Mouse (Mus musculus): ENCODE results near the gene Dock9.

Dock9 gene

DNA sequence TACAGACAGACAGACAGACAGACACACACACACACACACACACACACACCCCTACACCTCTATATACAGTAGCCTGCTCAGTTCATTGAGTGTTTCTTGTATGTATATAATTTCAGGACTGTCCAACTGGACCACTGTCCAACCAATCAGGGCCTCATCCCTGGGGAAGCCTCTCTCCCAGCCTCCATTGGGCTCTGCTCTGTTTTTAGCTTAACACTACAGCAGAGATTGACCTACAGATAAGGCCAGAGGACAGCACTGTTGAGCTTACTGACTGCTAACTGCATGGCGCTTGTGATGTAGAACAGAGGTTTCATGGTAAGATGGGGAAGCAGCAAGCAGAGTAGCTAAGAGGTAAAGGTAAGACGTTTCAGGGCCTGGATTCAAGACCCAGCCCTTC is 5.7 kb downstream of the Dock9 start:
- DNase-seq (ENCODE audit: low spot score in 2 of 2): no peak

DNA sequence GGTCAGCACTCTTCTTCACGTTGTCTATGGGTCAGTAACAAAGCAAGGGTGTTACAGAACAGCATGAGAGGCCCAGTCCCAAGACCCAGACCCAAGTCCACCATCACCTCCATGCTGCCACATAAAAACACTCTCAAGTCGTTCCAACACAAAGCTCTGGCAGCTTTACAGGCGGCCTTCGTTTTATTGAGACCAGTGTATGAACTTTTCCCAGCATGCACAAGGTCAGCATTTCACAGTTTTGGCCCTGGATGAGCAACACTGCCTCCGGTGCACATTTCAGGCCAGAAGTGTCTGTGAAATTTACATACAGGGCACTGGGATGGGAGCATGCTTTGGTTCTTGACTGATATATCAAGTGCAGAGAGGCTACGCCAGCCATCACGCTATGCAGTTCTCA is 6.5 kb downstream of the Dock9 start:
- no peak for DNase-seq (ENCODE audit: low spot score in 2 of 2)

- no peak for DNase-seq (ENCODE audit: low spot score in 2 of 2)
These were observed 8.4 kb downstream of the Dock9 start for GRCm38 (mm10) chr14:121789273-121789672.

DNA sequence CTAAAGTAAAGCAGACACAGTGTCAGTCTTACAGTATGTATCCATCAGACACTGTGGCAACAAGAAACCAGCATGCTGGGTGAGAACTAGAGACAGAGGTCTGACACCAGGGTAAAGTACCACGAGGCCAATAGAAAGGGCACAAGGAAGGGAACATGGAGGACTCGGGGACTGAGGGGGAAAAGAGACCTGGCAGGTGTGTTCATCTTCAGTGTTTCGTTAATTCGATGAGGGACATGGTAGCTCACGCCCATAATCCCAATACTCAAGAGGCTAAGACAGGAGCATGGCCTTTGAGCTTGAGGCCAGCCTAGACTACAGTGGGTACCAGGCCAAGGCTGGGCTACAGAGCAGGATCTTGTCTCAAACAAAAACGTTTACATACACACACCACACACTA is 9.2 kb downstream of the Dock9 start:
- no peak for DNase-seq (ENCODE audit: low spot score in 2 of 2)

DNA sequence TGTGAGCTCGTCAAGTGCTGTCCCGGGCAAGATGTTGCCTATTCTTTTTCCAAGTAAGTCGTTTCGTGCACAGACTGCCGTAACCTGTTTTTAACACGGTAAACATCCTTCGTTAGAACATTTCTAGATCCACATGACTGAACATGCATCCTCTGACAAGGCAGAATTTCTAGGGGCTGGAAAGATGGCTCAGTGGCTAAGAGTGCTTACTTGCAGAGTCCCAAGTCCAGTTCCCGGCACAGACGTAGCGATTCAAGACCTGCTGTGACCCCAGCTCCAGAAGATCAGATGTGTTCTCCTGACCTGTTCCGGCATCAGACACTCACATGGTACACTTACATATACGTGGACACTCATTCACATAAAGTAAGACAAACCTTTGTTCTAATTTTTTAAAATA is 10.2 kb downstream of the Dock9 start:
- peak in 1 of 2 experiments; percentile 32 for DNase-seq (ENCODE audit: low spot score in 2 of 2)

- no peak for DNase-seq (ENCODE audit: low spot score in 2 of 2)
These were observed 10.7 kb downstream of the Dock9 start for GRCm38 (mm10) chr14:121786900-121787299.

GRCm38 (mm10) chr14:121785394-121785793 is 12.2 kb downstream of the Dock9 start:
- no peak for DNase-seq (ENCODE audit: low spot score in 2 of 2)

DNA sequence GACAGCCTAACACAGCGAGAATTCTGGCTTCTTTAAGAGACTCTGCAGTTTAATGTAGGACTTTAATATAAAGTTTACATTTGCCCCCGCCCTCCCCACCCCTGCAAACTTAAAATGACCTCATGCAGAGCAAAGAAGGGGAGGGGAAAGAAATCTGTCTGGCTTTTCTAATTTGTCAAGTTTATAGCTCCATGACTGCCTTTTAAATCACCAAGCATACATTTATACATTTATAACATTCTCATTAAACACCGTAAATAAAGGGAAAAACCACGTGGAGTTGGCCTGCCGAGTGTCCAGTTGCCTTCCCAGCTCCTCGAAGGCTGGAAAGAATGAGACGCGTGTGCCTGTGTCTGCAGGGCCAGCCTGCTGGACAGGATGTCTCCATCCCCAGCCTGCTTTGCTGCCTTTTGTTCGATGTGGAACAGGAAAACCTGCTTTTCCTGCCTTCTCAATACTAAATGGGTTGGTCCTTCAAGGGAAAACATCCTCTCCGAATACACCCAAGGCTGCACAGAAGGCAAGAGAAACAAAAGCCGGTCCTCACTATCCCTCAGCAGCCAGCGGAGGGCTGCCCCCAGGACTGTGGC is 16.6 kb downstream of the Dock9 start:
- peak in 1 of 2 experiments; percentile 34 for DNase-seq (ENCODE audit: low spot score in 2 of 2)

DNA sequence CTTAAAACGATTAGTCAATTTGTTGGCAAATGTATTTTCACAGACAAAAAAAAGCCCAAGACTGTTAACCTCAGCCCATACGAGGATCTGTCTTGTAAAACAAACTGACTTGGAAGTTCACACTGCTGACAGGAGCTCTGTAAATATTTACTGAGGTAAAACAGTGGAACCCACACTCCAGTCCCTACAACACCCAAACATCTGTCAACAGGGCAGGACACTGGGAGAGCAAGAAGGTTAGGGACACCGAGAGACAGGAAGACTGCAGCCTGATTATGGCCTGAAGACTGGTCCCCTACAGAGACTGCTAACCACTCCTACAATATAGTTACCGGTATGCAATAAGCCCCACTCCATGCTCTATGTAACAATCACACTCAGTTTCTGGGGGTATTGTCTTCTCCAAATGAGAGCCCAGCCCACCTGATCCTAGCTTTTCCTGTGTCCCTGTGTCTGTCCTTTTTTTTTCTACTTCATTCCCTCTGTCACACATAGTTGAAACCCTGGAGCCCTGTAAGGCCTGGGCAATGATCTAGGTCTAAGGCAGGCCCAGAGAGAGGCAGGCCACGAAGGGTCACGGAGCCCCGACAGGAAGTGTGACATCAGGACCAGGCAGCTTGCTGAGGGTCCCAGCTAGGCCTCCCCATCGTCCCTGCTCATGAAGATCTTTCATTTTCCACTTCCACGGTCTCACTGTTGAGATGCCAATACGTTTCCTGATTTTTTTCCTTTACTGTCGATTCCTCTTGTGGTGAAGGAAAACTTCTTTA is 17.3 kb downstream of the Dock9 start:
- no peak for DNase-seq (ENCODE audit: low spot score in 2 of 2)

DNA sequence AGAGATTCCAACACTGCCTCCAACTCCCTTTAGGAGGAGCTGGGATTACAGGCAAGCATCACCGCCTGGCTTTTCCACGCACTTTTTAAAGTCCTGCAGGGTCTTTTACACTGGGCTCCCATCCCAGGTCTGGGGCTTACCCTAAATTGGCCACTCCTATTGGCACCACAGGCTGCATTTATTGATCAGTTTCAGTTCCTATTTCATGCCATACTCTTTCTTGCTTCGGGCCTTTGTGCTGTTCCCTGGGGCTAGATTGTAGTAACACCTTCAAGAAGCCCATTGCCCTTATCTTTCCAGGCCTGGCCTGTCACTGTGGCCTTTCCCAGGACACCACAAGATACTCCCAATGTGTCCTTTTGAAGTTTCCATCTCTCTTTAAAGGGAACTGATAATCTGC is 18.0 kb downstream of the Dock9 start:
- no peak for DNase-seq (ENCODE audit: low spot score in 2 of 2)

DNA sequence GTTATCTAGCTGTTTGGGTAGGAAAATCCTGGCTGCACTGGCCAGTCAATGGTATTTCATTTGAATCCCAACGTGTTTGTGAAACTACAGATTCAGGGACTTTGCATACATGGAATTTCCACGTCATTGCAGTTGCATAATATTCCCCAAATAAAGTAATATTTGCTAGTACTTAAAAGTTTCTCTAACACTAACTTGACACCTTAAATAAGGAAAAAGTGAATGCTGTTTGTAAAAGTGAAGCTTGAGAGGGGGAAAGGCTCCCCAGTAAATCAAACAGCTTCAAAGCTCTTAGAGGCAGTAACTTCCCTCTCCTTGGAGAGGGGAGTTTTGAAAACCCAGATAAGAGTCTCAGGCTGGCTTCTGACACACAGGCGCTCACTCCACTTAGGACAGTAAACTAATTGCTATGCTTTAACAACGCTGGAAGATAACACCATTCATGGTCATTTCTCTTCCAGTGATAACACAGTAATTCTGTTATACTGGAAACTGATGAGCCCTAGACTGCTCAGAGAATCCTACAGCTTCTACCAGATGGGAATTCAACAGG is 20.3 kb downstream of the Dock9 start:
- DNase-seq (ENCODE audit: low spot score in 2 of 2): no peak

DNA sequence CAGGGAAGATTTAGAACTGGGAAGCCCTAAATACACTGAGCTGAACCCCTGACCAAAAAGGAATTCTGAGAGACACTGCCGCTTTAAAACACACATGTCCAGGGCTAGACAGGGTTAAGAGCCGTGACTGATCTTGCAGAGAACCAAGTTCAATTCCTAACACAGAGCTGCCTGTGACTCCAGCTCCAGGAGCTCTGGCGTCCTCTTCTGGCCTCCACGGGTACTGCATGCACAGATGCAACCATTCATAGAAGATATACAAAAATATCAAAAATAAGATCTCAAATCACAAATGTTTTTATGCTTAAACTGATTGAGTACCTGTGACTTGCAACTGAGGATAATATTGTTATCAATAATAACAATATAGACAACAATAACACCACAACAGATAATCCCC is 20.9 kb downstream of the Dock9 start:
- DNase-seq (ENCODE audit: low spot score in 2 of 2): no peak

GRCm38 (mm10) chr14:121762021-121762452 is 35.6 kb downstream of the Dock9 start:
- DNase-seq (ENCODE audit: low spot score in 2 of 2): no peak

- no peak for DNase-seq (ENCODE audit: low spot score in 2 of 2)
These were observed 37.2 kb downstream of the Dock9 start for GRCm38 (mm10) chr14:121760403-121760802.

DNA sequence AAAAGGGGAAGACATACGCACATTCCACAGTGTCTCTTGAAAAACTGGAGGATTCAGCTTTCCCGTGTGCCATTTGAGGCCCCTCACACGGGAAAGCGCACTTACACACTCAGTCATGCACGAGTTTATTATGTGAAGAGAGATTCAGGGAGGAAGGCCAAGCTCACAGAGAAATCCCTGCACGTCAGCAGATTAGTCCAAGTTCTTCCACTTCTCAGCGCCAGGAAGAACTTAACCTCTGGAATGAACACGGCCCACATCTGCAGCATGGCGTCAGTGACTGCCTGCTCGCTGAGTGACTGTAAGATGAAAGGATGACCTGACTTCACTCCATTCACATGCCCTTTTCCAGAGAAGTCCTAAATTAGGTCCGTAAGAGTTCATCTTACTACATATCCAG is 43.5 kb downstream of the Dock9 start:
- DNase-seq (ENCODE audit: low spot score in 2 of 2): peak in 1 of 2 experiments; percentile 40

GRCm38 (mm10) chr14:121752686-121753426 is 44.8 kb downstream of the Dock9 start:
- DNase-seq (ENCODE audit: low spot score in 2 of 2): no peak

DNA sequence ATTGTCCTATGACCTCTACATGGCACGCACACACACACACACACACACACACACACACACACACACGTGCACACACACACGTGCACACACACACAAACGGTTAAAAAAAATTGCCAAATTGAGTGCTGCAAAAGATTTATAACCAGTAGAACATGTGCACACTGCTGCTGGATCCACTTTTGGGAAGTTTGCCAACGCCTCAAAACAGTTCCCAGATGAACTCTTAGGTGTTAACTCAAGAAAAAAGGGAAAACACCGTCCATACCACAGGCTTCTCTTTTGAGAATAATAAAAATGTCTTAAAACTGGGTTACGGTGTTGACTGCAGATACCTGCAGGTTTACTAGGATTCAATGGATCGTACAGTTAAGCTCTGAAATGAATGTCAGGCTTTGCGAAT is 48.0 kb downstream of the Dock9 start:
- no peak for DNase-seq (ENCODE audit: low spot score in 2 of 2)

DNA sequence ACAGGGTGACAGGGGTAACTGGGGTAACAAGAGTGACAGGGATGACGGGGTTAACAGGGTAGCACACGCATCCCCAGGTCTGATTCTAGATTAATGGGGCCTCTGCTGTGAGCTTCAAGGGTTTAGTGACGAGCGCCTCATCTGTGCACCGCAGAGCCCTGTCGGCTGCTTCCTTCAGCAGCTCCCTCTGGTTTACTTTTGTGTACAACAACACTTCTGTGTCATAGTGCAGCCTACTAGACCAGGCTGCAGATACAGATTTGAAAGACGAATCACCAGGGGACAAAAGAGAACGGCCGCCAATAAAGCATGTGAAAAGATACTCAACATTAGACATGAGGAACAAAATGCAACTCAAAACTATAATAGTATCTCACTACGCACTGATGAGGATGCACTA is 48.6 kb downstream of the Dock9 start:
- DNase-seq (ENCODE audit: low spot score in 2 of 2): no peak

GRCm38 (mm10) chr14:121747360-121747759 is 50.3 kb downstream of the Dock9 start:
- DNase-seq (ENCODE audit: low spot score in 2 of 2): no peak

- no peak for DNase-seq (ENCODE audit: low spot score in 2 of 2)
These were observed 53.7 kb downstream of the Dock9 start for GRCm38 (mm10) chr14:121743787-121744417.

DNA sequence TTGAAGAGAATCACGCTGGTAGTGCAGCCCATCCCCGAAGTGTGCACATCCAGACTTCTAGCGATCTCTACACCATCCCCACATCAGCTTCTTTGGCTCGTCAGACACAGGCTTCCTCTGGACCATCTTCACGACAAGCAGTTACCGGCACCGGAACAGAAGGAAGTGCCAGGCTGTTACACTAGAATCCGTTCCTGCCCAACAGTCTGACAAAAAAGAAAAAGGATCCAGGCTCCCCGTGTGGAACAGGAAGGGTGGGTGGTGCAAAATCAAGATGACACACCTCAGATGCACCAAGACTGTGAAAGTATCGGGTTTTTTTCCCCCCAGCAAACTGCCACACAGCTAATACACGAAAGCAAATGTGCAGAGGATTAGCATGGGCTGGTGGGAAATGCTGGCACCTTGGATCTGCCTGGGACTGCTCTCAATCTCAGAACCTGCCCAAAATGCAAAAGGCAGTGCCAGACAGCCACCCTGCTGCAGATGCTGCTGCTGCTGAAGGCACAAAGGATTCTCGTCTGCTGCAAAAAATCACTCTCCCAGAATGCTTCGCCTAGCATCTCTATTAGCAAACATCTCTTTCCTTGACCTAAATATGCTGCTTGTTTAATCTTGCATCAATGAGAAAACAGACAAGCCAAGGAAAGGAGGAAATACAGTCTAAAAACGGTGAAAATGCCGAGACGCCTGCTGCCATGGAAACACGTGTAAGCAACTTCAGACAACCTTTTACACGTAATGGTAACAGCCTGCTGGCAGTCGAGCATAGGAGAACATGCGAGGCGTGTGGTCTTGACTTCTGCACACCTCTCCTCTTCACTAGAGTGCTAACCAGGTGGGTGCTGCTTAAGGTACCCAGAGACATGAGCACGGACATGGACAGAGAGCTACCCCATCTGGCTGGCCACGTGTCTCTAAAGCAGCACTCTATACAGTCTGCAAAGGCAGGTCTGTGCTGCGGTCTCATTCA is 58.9 kb downstream of the Dock9 start:
- no peak for DNase-seq (ENCODE audit: low spot score in 2 of 2)
